Mouse (Mus musculus) limb, embryonic 12.5 days (tissue): ENCODE results near the gene Gm20388. TPM values are rescaled to one million over a fixed set of nuclear protein-coding genes. Genes with fewer than 3 reads are reported as not detected.

Experiments used
- ATAC-seq: fragments of 200-750 bp; cut with Nextera tagmentation; 2 replicates; pipeline ENCODE4 v1.8.0; 2017; ENCODE audit warnings: low read depth, moderate TSS enrichment; ENCODE audit not compliant: insufficient number of reproducible peaks, insufficient read depth, low FRiP score, low TSS enrichment
- H3K27ac ChIP-seq: fragments of 300-500 bp; sonication (generic); 2 replicates; pipeline ENCODE4 v1.5.1; 2016; ENCODE audit warnings: mild to moderate bottlenecking, moderate library complexity
- H3K27me3 ChIP-seq: fragments of 300-500 bp; sonication (generic); 2 replicates; pipeline ENCODE4 v1.6.1; 2016; ENCODE audit warnings: mild to moderate bottlenecking, moderate library complexity
- H3K36me3 ChIP-seq: fragments of 300-500 bp; sonication (generic); 2 replicates; pipeline ENCODE4 v1.6.1; 2016; ENCODE audit warnings: mild to moderate bottlenecking, moderate library complexity
- H3K4me1 ChIP-seq: fragments of 300-500 bp; sonication (generic); replicated peaks from 2 replicates; pipeline ENCODE4 v1.6.1; 2016
- H3K4me2 ChIP-seq: fragments of 300-500 bp; sonication (generic); 2 replicates; pipeline ENCODE4 v1.6.1; 2016; ENCODE audit warnings: mild to moderate bottlenecking, moderate library complexity
- H3K4me3 ChIP-seq: fragments of 300-500 bp; sonication (generic); replicated peaks from 2 replicates; pipeline ENCODE4 v1.5.1; 2016; ENCODE audit warnings: mild to moderate bottlenecking
- H3K9ac ChIP-seq: fragments of 300-500 bp; sonication (generic); replicated peaks from 2 replicates; pipeline ENCODE4 v1.6.1; 2016; ENCODE audit warnings: mild to moderate bottlenecking, moderate library complexity
- H3K9me3 ChIP-seq: fragments of 300-500 bp; sonication (generic); 2 replicates; pipeline ENCODE4 v1.6.1; 2016; ENCODE audit warnings: mild to moderate bottlenecking, moderate library complexity
- WGBS: fragments of 180-500 bp; shearing (Covaris S2); methylation state at CpG from one replicate; pipeline ENCODE4 v1.1.7; 2016; 5-methylcytosine and 5-hydroxymethylcytosine counted together
- polyA plus RNA-seq: library from polyadenylated mRNA; unstranded; fragments of >200 nt; fragmentation: Nextera tagmentation; extraction: Ambion mirVana; gene quantifications from 2 replicates; pipeline ENCODE4 v1.2.1, GENCODE M21; 2016

Gm20388 gene
- polyA plus RNA-seq, 1 experiment from 2014 or later: not detected

- H3K27me3 ChIP-seq: no peaks in the 10 kb centered on the region
- ATAC-seq: no peak
- H3K27ac ChIP-seq: no peak overlapping the region
- H3K36me3 ChIP-seq: no peaks in the 10 kb centered on the region
- no peak overlapping the region for H3K9ac ChIP-seq
- no peak overlapping the region for H3K4me2 ChIP-seq
- H3K4me3 ChIP-seq: no peak overlapping the region
- WGBS: 71% methylated on average over 13 of the region's 13 CpGs
- no peaks in the 10 kb centered on the region for H3K9me3 ChIP-seq
- peaks cover 6% of the 10 kb centered on the region for H3K4me1 ChIP-seq
Measured at GRCm38 (mm10) chr8:124182224-124182623, 4271.6 kb downstream of the Gm20388 start.

- Histone ChIP-seq H3K9ac (no peak overlapping the region), H3K36me3 (no peaks in the 10 kb centered on the region)
- no peak for ATAC-seq
Measured at GRCm38 (mm10) chr8:124184078-124184477, 4273.4 kb downstream of the Gm20388 start.

GRCm38 (mm10) chr8:124184507-124184906, 4273.9 kb downstream of the Gm20388 start:
- Histone ChIP-seq H3K9ac (no peak overlapping the region), H3K4me3 (no peak overlapping the region), H3K27me3 (no peaks in the 10 kb centered on the region), H3K4me2 (no peak overlapping the region), H3K4me1 (peaks cover 6% of the 10 kb centered on the region), H3K27ac (no peak overlapping the region), H3K9me3 (no peaks in the 10 kb centered on the region), H3K36me3 (no peaks in the 10 kb centered on the region)
- WGBS: 72% methylated on average over 2 of the region's 2 CpGs
- ATAC-seq: no peak

More at GRCm38 (mm10) chr8:124184078-124184477, 4273.4 kb downstream of the Gm20388 start:
- H3K27ac ChIP-seq: no peak overlapping the region
- no peak overlapping the region for H3K4me2 ChIP-seq
- H3K4me3 ChIP-seq: no peak overlapping the region
- H3K4me1 ChIP-seq: peaks cover 6% of the 10 kb centered on the region
- WGBS: 69% methylated on average over 3 of the region's 3 CpGs
- no peaks in the 10 kb centered on the region for H3K27me3 ChIP-seq
- no peaks in the 10 kb centered on the region for H3K9me3 ChIP-seq

GRCm38 (mm10) chr8:124185081-124185480, 4274.4 kb downstream of the Gm20388 start:
- Histone ChIP-seq H3K4me2 (no peak overlapping the region), H3K9me3 (no peaks in the 10 kb centered on the region), H3K4me1 (peaks cover 6% of the 10 kb centered on the region), H3K9ac (no peak overlapping the region), H3K36me3 (no peaks in the 10 kb centered on the region), H3K27ac (no peak overlapping the region), H3K4me3 (no peak overlapping the region), H3K27me3 (no peaks in the 10 kb centered on the region)
- 88% methylated on average over 6 of the region's 6 CpGs for WGBS
- ATAC-seq: no peak

GRCm38 (mm10) chr8:124190388-124190787, 4279.7 kb downstream of the Gm20388 start:
- 84% methylated on average over 7 of the region's 7 CpGs for WGBS
- Histone ChIP-seq H3K4me3 (no peak overlapping the region), H3K27ac (no peak overlapping the region), H3K4me2 (no peak overlapping the region), H3K36me3 (no peaks in the 10 kb centered on the region), H3K4me1 (no peaks in the 10 kb centered on the region), H3K9me3 (no peaks in the 10 kb centered on the region), H3K27me3 (0 out of 2 replicates have a peak, but pooled peaks cover 3% of the 10 kb centered on the region), H3K9ac (no peak overlapping the region)
- no peak for ATAC-seq

- Histone ChIP-seq H3K4me3 (no peak overlapping the region), H3K4me1 (peaks cover 15% of the 10 kb centered on the region), H3K36me3 (no peaks in the 10 kb centered on the region), H3K9me3 (no peaks in the 10 kb centered on the region), H3K9ac (no peak overlapping the region), H3K4me2 (no peak overlapping the region), H3K27ac (no peak overlapping the region), H3K27me3 (0 out of 2 replicates have a peak, but pooled peaks cover 3% of the 10 kb centered on the region)
- ATAC-seq: no peak
- 83% methylated on average over 4 of the region's 4 CpGs for WGBS
Measured at GRCm38 (mm10) chr8:124192242-124192641, 4281.6 kb downstream of the Gm20388 start.

GRCm38 (mm10) chr8:124192976-124193375, 4282.3 kb downstream of the Gm20388 start:
- H3K27me3 ChIP-seq: 0 out of 2 replicates have a peak, but pooled peaks cover 3% of the 10 kb centered on the region
- H3K27ac ChIP-seq: no peak overlapping the region
- peaks cover 17% of the 10 kb centered on the region for H3K4me1 ChIP-seq
- H3K4me3 ChIP-seq: no peak overlapping the region
- no peak for ATAC-seq
- H3K9ac ChIP-seq: no peak overlapping the region
- no peaks in the 10 kb centered on the region for H3K9me3 ChIP-seq
- no peak overlapping the region for H3K4me2 ChIP-seq
- 82% methylated on average over 10 of the region's 10 CpGs for WGBS
- H3K36me3 ChIP-seq: no peaks in the 10 kb centered on the region

- no peak overlapping the region for H3K27ac ChIP-seq
- no peaks in the 10 kb centered on the region for H3K36me3 ChIP-seq
- no peak overlapping the region for H3K9ac ChIP-seq
- H3K4me1 ChIP-seq: peaks cover 17% of the 10 kb centered on the region
- no peak for ATAC-seq
- no peaks in the 10 kb centered on the region for H3K9me3 ChIP-seq
- H3K4me2 ChIP-seq: no peak overlapping the region
- WGBS: 80% methylated on average over 5 of the region's 5 CpGs
- no peak overlapping the region for H3K4me3 ChIP-seq
- peaks cover 3% of the 10 kb centered on the region; the same call in 1 of the 2 replicates for H3K27me3 ChIP-seq
Measured at GRCm38 (mm10) chr8:124193992-124194391, 4283.4 kb downstream of the Gm20388 start.

- ATAC-seq: 0 out of 2 replicates have a peak, but pooled peaks have one; percentile 3
- Histone ChIP-seq H3K27me3 (peaks cover 3% of the 10 kb centered on the region; the same call in 1 of the 2 replicates), H3K4me3 (no peak overlapping the region), H3K9ac (no peak overlapping the region), H3K27ac (0 out of 2 replicates have a peak overlapping the region, but pooled peaks have one; percentile 17), H3K4me2 (no peak overlapping the region), H3K9me3 (no peaks in the 10 kb centered on the region), H3K4me1 (peaks cover 17% of the 10 kb centered on the region), H3K36me3 (no peaks in the 10 kb centered on the region)
- 35% methylated on average over 5 of the region's 5 CpGs for WGBS
Measured at GRCm38 (mm10) chr8:124196195-124196594, 4285.6 kb downstream of the Gm20388 start.

- Histone ChIP-seq H3K4me3 (no peak overlapping the region), H3K27ac (peak overlapping the region; percentile 53; the same call in 1 of the 2 replicates), H3K9ac (no peak overlapping the region), H3K36me3 (no peaks in the 10 kb centered on the region), H3K9me3 (no peaks in the 10 kb centered on the region), H3K4me1 (peaks cover 17% of the 10 kb centered on the region), H3K4me2 (no peak overlapping the region), H3K27me3 (peaks cover 3% of the 10 kb centered on the region; the same call in 1 of the 2 replicates)
- ATAC-seq: no peak
- 35% methylated on average over 5 of the region's 5 CpGs for WGBS
Measured at GRCm38 (mm10) chr8:124196797-124197196, 4286.2 kb downstream of the Gm20388 start.

- Histone ChIP-seq H3K36me3 (no peaks in the 10 kb centered on the region), H3K27me3 (peaks cover 3% of the 10 kb centered on the region; the same call in 1 of the 2 replicates), H3K4me1 (peaks cover 17% of the 10 kb centered on the region), H3K27ac (no peak overlapping the region), H3K4me2 (no peak overlapping the region), H3K9me3 (no peaks in the 10 kb centered on the region), H3K9ac (no peak overlapping the region), H3K4me3 (no peak overlapping the region)
- no peak for ATAC-seq
- 84% methylated on average over 7 of the region's 7 CpGs for WGBS
Measured at GRCm38 (mm10) chr8:124198230-124198629, 4287.6 kb downstream of the Gm20388 start.

GRCm38 (mm10) chr8:124200400-124200799, 4289.8 kb downstream of the Gm20388 start:
- H3K4me3 ChIP-seq: no peak overlapping the region
- 70% methylated on average over 7 of the region's 7 CpGs for WGBS
- no peaks in the 10 kb centered on the region for H3K9me3 ChIP-seq
- H3K4me2 ChIP-seq: no peak overlapping the region
- H3K4me1 ChIP-seq: peaks cover 17% of the 10 kb centered on the region
- no peaks in the 10 kb centered on the region; the same call in 1 of the 2 replicates for H3K27me3 ChIP-seq
- no peaks in the 10 kb centered on the region for H3K36me3 ChIP-seq
- no peak overlapping the region for H3K27ac ChIP-seq
- no peak for ATAC-seq
- H3K9ac ChIP-seq: no peak overlapping the region
